Mouse (Mus musculus): ENCODE data around the gene Srr. TPM values are rescaled to one million over a fixed set of nuclear protein-coding genes. Genes with fewer than 3 reads are reported as not detected.

Srr gene
- total RNA-seq, 2 experiments from 2014 or later: 46.4 to 52.7 TPM

- DNase-seq: no peak
These were observed 16.9 kb downstream of the Srr start for GRCm38 (mm10) chr11:74908618-74909399.

- no peak for DNase-seq
These were observed 17.9 kb downstream of the Srr start for GRCm38 (mm10) chr11:74907850-74908249.

- no peak for DNase-seq
These were observed 23.3 kb downstream of the Srr start for GRCm38 (mm10) chr11:74902416-74902815.

- DNase-seq: no peak
These were observed 24.2 kb downstream of the Srr start for GRCm38 (mm10) chr11:74901555-74901954.

- DNase-seq: no peak
These were observed 27.3 kb downstream of the Srr start for GRCm38 (mm10) chr11:74898517-74898827.

GRCm38 (mm10) chr11:74897678-74898516, 27.9 kb downstream of the Srr start, which contains the start of gene Tsr1:
Gene Tsr1 (plus strand): TSS chr11:74898071.
- peak; percentile 93 for DNase-seq

GRCm38 (mm10) chr11:74896901-74897677, 28.7 kb downstream of the Srr start, which contains the start of gene Sgsm2:
Gene Sgsm2 (minus strand): TSS chr11:74897060.
- DNase-seq: peak; percentile 80

GRCm38 (mm10) chr11:74895980-74896900, 29.5 kb downstream of the Srr start:
- peak; percentile 86 for DNase-seq

GRCm38 (mm10) chr11:74894619-74895018, 31.1 kb downstream of the Srr start:
- DNase-seq: no peak

- peak; percentile 58 for DNase-seq
These were observed 42.6 kb downstream of the Srr start for GRCm38 (mm10) chr11:74883098-74883497.

- DNase-seq: no peak
These were observed 43.8 kb downstream of the Srr start for GRCm38 (mm10) chr11:74881979-74882378.

GRCm38 (mm10) chr11:74880999-74881398, 44.7 kb downstream of the Srr start:
- DNase-seq: no peak

GRCm38 (mm10) chr11:74876801-74877200, 48.9 kb downstream of the Srr start:
- peak; percentile 51 for DNase-seq

GRCm38 (mm10) chr11:74874630-74875029, 51.1 kb downstream of the Srr start:
- no peak for DNase-seq

- peak; percentile 52 for DNase-seq
These were observed 54.6 kb downstream of the Srr start for GRCm38 (mm10) chr11:74870991-74871622.

GRCm38 (mm10) chr11:74870544-74870943, 55.2 kb downstream of the Srr start:
- DNase-seq: no peak

- no peak for DNase-seq
These were observed 56.1 kb downstream of the Srr start for GRCm38 (mm10) chr11:74869603-74870002.

- peak; percentile 58 for DNase-seq
These were observed 57.5 kb downstream of the Srr start for GRCm38 (mm10) chr11:74868046-74868760.

GRCm38 (mm10) chr11:74867181-74867580, 58.6 kb downstream of the Srr start:
- peak; percentile 83 for DNase-seq

GRCm38 (mm10) chr11:74866640-74867039, 59.1 kb downstream of the Srr start:
- peak; percentile 78 for DNase-seq
